Mouse (Mus musculus) heart, embryonic 16.5 days (tissue): Measurements from ENCODE around the gene D6Ertd527e. TPM values are rescaled to one million over a fixed set of nuclear protein-coding genes. Genes with fewer than 3 reads are reported as not detected.
A peak's percentile ranks its signal among the peaks of the same experiment; 100 is the strongest.

ENCODE experiments used
- ATAC-seq: fragments of 200-750 bp; cut with Nextera tagmentation; replicated peaks from 2 replicates; pipeline ENCODE4 v1.8.0; 2017; ENCODE audit warnings: moderate number of reproducible peaks; ENCODE audit not compliant: insufficient read depth, low FRiP score; ENCODE audit errors: extremely low read depth
- H3K27ac ChIP-seq: fragments of 300-500 bp; sonication (generic); 2 replicates; pipeline ENCODE4 v1.5.1; 2014; ENCODE audit warnings: mild to moderate bottlenecking, low read length, control low read depth, moderate library complexity
- H3K27me3 ChIP-seq: fragments of 300-500 bp; sonication (generic); 2 replicates; pipeline ENCODE4 v1.6.1; 2014; ENCODE audit warnings: low read length, mixed read lengths; ENCODE audit not compliant: control insufficient read depth, insufficient read depth
- H3K36me3 ChIP-seq: fragments of 300-500 bp; sonication (generic); 2 replicates; pipeline ENCODE4 v1.6.1; 2014; ENCODE audit not compliant: control insufficient read depth, insufficient read depth
- H3K4me1 ChIP-seq: fragments of 300-500 bp; sonication (generic); 2 replicates; pipeline ENCODE4 v1.6.1; 2014; ENCODE audit warnings: low read length, mixed read lengths; ENCODE audit not compliant: control insufficient read depth, insufficient read depth
- H3K4me2 ChIP-seq: fragments of 300-500 bp; sonication (generic); 2 replicates; pipeline ENCODE4 v1.6.1; 2014; ENCODE audit warnings: low read depth, mild to moderate bottlenecking, control low read depth, low read length
- H3K4me3 ChIP-seq: fragments of 300-500 bp; sonication (generic); 2 replicates; pipeline ENCODE4 v1.5.1; 2014; ENCODE audit warnings: mild to moderate bottlenecking, control low read depth, low read length
- H3K9ac ChIP-seq: fragments of 300-500 bp; sonication (generic); 2 replicates; pipeline ENCODE4 v1.6.1; 2014; ENCODE audit warnings: low read length, control low read depth
- H3K9me3 ChIP-seq: fragments of 300-500 bp; sonication (generic); replicated peaks from 2 replicates; pipeline ENCODE4 v1.6.1; 2016; ENCODE audit warnings: low read length; ENCODE audit not compliant: control insufficient read depth
- WGBS: fragments of 180-500 bp; shearing (Covaris S2); extraction: QIAGEN DNeasy Blood & Tissue Kit; methylation state at CpG from one replicate; pipeline ENCODE4 v1.1.7; 2014; 5-methylcytosine and 5-hydroxymethylcytosine counted together
- polyA plus RNA-seq: library from polyadenylated mRNA; unstranded; fragments of >200 nt; fragmentation: Nextera tagmentation; extraction: Ambion mirVana; gene quantifications from 2 replicates; pipeline ENCODE4 v1.2.1, GENCODE M21; 2015

Gene D6Ertd527e
- polyA plus RNA-seq, 1 experiment from 2014 or later = 0.12 TPM

DNA sequence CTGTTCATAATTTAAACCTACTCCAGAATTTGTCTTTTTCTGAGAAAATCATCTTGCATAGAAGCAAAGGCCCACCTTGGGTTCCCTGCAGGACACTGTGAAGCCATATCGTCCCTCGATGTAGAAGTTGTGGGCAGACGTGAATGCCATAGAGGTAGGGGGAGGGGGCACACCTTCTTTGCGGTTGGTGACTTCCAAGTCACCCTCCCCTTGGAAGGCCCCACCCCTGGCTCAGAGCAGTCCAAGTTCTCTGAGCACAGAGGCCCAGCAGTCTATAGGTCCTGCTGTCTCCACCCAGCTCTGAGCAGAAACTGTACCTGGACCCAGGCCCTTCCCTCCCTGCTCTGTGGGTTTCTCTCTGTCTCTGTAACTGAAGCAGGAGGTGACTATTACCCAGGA is 2.6 kb upstream of the D6Ertd527e start:
- Histone ChIP-seq H3K9ac (peak overlapping the region; percentile 34), H3K4me1 (peaks cover 20% of the 10 kb centered on the region), H3K36me3 (no peaks in the 10 kb centered on the region), H3K9me3 (no peaks in the 10 kb centered on the region), H3K27me3 (no peaks in the 10 kb centered on the region), H3K27ac (peak overlapping the region; percentile 67), H3K4me2 (no peak overlapping the region), H3K4me3 (no peak overlapping the region)
- 12% methylated on average over 4 of the region's 4 CpGs for WGBS
- ATAC-seq = peak; percentile 49

GRCm38 (mm10) chr6:87102421-87102911 is 2.1 kb upstream of the D6Ertd527e start:
- H3K27ac ChIP-seq = peak overlapping the region; percentile 67
- H3K4me2 ChIP-seq = no peak overlapping the region
- 21% methylated on average over 7 of the region's 7 CpGs for WGBS
- H3K4me3 ChIP-seq = no peak overlapping the region
- no peaks in the 10 kb centered on the region for H3K36me3 ChIP-seq
- peaks cover 20% of the 10 kb centered on the region for H3K4me1 ChIP-seq
- no peaks in the 10 kb centered on the region for H3K27me3 ChIP-seq
- ATAC-seq = peak; percentile 38; the same call in 1 of the 2 replicates
- H3K9me3 ChIP-seq = no peaks in the 10 kb centered on the region
- H3K9ac ChIP-seq = peak overlapping the region; percentile 34

DNA sequence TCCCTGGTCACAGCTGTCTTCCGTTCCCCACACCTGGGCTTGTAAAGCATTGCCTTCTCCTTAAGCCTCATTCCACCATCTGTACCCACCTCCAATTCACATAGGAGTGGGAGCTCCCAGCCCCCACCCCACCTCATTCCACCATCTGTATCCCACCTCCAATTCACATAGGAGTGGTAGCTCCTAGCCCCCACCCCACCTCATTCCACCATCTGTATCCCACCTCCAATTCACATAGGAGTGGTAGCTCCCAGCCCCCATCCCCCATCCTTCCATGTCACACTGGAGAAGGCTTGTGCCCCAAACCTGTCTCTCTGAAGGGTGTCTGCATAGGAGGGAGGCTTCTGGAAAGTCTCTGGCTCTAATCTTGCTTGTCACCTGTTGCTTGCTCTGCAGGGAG is 1.2 kb upstream of the D6Ertd527e start:
- H3K4me1 ChIP-seq = peaks cover 20% of the 10 kb centered on the region

GRCm38 (mm10) chr6:87111493-87111892 is 6.9 kb downstream of the D6Ertd527e start:
- WGBS = 94% methylated on average over 1 of the region's 1 CpGs
- ATAC-seq = no peak

More for the DNA sequence above, 1.2 kb upstream of the D6Ertd527e start:
- WGBS = 93% methylated on average over 1 of the region's 1 CpGs
- Histone ChIP-seq H3K27me3 (no peaks in the 10 kb centered on the region), H3K9me3 (no peaks in the 10 kb centered on the region), H3K4me2 (no peak overlapping the region), H3K9ac (no peak overlapping the region), H3K36me3 (no peaks in the 10 kb centered on the region), H3K27ac (no peak overlapping the region), H3K4me3 (no peak overlapping the region)
- ATAC-seq = no peak

DNA sequence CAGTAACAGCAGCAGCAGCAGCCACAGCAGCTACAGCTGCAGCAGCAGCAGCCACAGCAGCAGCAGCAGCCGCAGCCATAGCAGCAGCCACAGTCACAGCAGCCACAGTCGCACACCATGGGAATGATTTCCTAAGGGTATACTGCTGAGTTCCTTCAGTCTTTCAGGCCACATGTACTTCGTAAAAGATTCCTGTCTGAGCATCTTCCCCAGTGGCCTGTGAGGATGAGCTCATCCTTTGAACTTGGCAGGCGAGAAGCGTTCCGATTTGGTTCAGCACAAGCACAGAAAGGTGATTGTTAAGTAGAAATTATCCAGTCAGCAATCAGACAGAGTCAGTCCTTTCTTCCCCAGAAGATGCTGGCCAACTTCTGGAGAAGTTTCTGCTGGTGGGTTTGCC is 7.6 kb downstream of the D6Ertd527e start:
- H3K4me3 ChIP-seq = no peak overlapping the region
- ATAC-seq = 0 out of 2 replicates have a peak, but pooled peaks have one; percentile 28
- no peak overlapping the region for H3K9ac ChIP-seq
- WGBS = 73% methylated on average over 6 of the region's 6 CpGs
- no peak overlapping the region for H3K4me2 ChIP-seq
- H3K27me3 ChIP-seq = no peaks in the 10 kb centered on the region
- peak overlapping the region; percentile 59 for H3K27ac ChIP-seq
- H3K9me3 ChIP-seq = no peaks in the 10 kb centered on the region
- H3K4me1 ChIP-seq = no peaks in the 10 kb centered on the region
- no peaks in the 10 kb centered on the region for H3K36me3 ChIP-seq

More at GRCm38 (mm10) chr6:87111493-87111892, 6.9 kb downstream of the D6Ertd527e start:
- H3K27ac ChIP-seq = no peak overlapping the region
- no peaks in the 10 kb centered on the region for H3K9me3 ChIP-seq
- H3K4me1 ChIP-seq = no peaks in the 10 kb centered on the region
- no peaks in the 10 kb centered on the region for H3K27me3 ChIP-seq
- no peak overlapping the region for H3K9ac ChIP-seq
- H3K4me3 ChIP-seq = no peak overlapping the region
- no peaks in the 10 kb centered on the region for H3K36me3 ChIP-seq
- H3K4me2 ChIP-seq = no peak overlapping the region

DNA sequence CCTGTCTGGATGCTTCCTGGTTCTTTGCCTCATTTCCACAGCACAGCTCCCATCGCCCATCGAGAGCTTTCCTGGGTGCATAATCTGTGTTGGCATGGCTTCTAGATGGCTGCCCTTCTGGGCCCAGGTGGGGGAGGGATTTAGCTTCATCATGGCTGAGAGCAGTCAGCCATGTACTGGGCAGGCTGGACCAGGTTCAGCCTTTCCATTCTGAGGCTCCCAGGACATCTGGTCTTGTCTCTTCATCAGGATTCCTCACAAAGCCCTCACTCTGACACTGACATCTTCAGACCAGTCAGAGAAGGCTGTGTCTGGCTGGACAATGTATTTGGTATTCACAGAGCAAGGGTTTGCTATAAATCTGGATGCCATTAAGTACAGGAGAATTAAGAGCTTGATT is 11.4 kb downstream of the D6Ertd527e start:
- H3K9me3 ChIP-seq = no peaks in the 10 kb centered on the region
- H3K27ac ChIP-seq = no peak overlapping the region
- 65% methylated on average over 2 of the region's 2 CpGs for WGBS
- no peaks in the 10 kb centered on the region for H3K27me3 ChIP-seq
- no peaks in the 10 kb centered on the region for H3K36me3 ChIP-seq
- no peaks in the 10 kb centered on the region; the same call in 1 of the 2 replicates for H3K4me1 ChIP-seq
- no peak overlapping the region for H3K4me3 ChIP-seq
- no peak for ATAC-seq
- H3K9ac ChIP-seq = no peak overlapping the region
- no peak overlapping the region for H3K4me2 ChIP-seq

- H3K27ac ChIP-seq = no peak overlapping the region
- no peak for ATAC-seq
- no peaks in the 10 kb centered on the region for H3K27me3 ChIP-seq
- H3K4me3 ChIP-seq = no peak overlapping the region
- no peak overlapping the region for H3K9ac ChIP-seq
- H3K4me2 ChIP-seq = no peak overlapping the region
- 84% methylated on average over 7 of the region's 7 CpGs for WGBS
- no peaks in the 10 kb centered on the region for H3K9me3 ChIP-seq
- H3K36me3 ChIP-seq = no peaks in the 10 kb centered on the region
- H3K4me1 ChIP-seq = no peaks in the 10 kb centered on the region; the same call in 1 of the 2 replicates
These were observed 12.1 kb downstream of the D6Ertd527e start for GRCm38 (mm10) chr6:87116596-87116995.

- Histone ChIP-seq H3K27me3 (no peaks in the 10 kb centered on the region), H3K9me3 (no peaks in the 10 kb centered on the region), H3K4me3 (no peak overlapping the region), H3K27ac (no peak overlapping the region), H3K9ac (no peak overlapping the region), H3K4me1 (no peaks in the 10 kb centered on the region; the same call in 1 of the 2 replicates), H3K36me3 (no peaks in the 10 kb centered on the region), H3K4me2 (no peak overlapping the region)
- WGBS = 84% methylated on average over 20 of the region's 20 CpGs
- 0 out of 2 replicates have a peak, but pooled peaks have one; percentile 52 for ATAC-seq
These were observed 14.7 kb downstream of the D6Ertd527e start for GRCm38 (mm10) chr6:87119066-87119837.

- H3K27me3 ChIP-seq = no peaks in the 10 kb centered on the region
- no peak overlapping the region for H3K4me2 ChIP-seq
- H3K36me3 ChIP-seq = no peaks in the 10 kb centered on the region
- H3K9me3 ChIP-seq = no peaks in the 10 kb centered on the region
- 59% methylated on average over 4 of the region's 4 CpGs for whole genome bisulfite sequencing
- peak overlapping the region; percentile 16; the same call in 1 of the 2 replicates for H3K9ac ChIP-seq
- no peak for ATAC-seq
- H3K4me3 ChIP-seq = no peak overlapping the region
- H3K4me1 ChIP-seq = no peaks in the 10 kb centered on the region; the same call in 1 of the 2 replicates
- no peak overlapping the region for H3K27ac ChIP-seq
These were observed 15.4 kb downstream of the D6Ertd527e start for GRCm38 (mm10) chr6:87119975-87120374.
